10 mouse cellular contexts compared by ENCODE assay signal in genomic region chr2:155482021-155482420, GRCm38 (mm10). TPM values are rescaled to one million over a fixed set of nuclear protein-coding genes. Genes with fewer than 3 reads are reported as not detected.
DNase-seq lines count a peak whose midpoint lies in the region; ATAC-seq and TF ChIP-seq lines count a peak whose summit lies in the region.
"Had no signal": no experiment of that assay in that cellular context is flagged by ENCODE, and none has a peak within 500 bp of the region (broad histone marks: within the 10 kb centered on the region; RNA-seq: fewer than 3 reads in every experiment).

No protein-coding gene starts in this region.

- no peak overlapping the region for H3K9ac ChIP-seq in liver, embryonic 12.5 days
- no peak overlapping the region for H3K9ac ChIP-seq in limb, embryonic 14.5 days (ENCODE audit: low read depth, low read length, severe bottlenecking)
- H3K9ac ChIP-seq: heart, embryonic 13.5 days; neural tube, embryonic 13.5 days had no signal

- H3K9me3 ChIP-seq in liver, embryonic 12.5 days (replicated peaks), result no peaks in the 10 kb centered on the region
- H3K9me3 ChIP-seq in limb, embryonic 14.5 days (ENCODE audit: control insufficient read depth, low read length), result no peaks in the 10 kb centered on the region

- H3K4me1 ChIP-seq in liver, embryonic 12.5 days, result no peaks in the 10 kb centered on the region
- no peaks in the 10 kb centered on the region for H3K4me1 ChIP-seq in limb, embryonic 14.5 days (ENCODE audit: control insufficient read depth, insufficient read depth, low read length)
- H3K4me1 ChIP-seq: heart, embryonic 13.5 days; neural tube, embryonic 13.5 days had no signal

- TF ChIP-seq POLR2A in limb, embryonic 14.5 days (IDR thresholded peaks at IDR 0.05; ENCODE audit: borderline replicate concordance, extremely low read depth, insufficient read depth, insufficient read length), result no peak

- no peak overlapping the region for H3K4me2 ChIP-seq in liver, embryonic 12.5 days
- H3K4me2 ChIP-seq in limb, embryonic 14.5 days (replicated peaks; ENCODE audit: low read depth, low read length, severe bottlenecking), result no peak overlapping the region
- H3K4me2 ChIP-seq: heart, embryonic 13.5 days; neural tube, embryonic 13.5 days had no signal

- DNase-seq in cerebellum, adult 11 months, result peak; percentile 43
- DNase-seq in cerebellum, adult 11-12 months, result no peak
- peak; percentile 81 for DNase-seq in liver
- DNase-seq in adrenal gland, postnatal 36 days, result peak; percentile 71 to 81
- peak; percentile 70 for DNase-seq in limb, embryonic 14.5 days (ENCODE audit: low spot score)
- DNase-seq in retina, embryonic 14.5 days (ENCODE audit: low spot score), result peak; percentile 83

- ATAC-seq in liver, embryonic 12.5 days, result no peak
- peak; percentile 60; the same call in 1 of the 2 replicates for ATAC-seq in erythroid progenitor cell, adult 5-6 weeks (replicated peaks; ENCODE audit: low FRiP score, poor library complexity, severe bottlenecking)
- no peak for ATAC-seq in limb, embryonic 14.5 days (ENCODE audit: low FRiP score, low read depth)

- WGBS in liver, embryonic 12.5 days (ENCODE audit: insufficient replicate concordance), result 35% methylated on average over 3 of the region's 3 CpGs
- 42% methylated on average over 3 of the region's 3 CpGs for WGBS in limb, embryonic 14.5 days

- H3K4me3 ChIP-seq in liver, embryonic 12.5 days, result no peak overlapping the region
- H3K4me3 ChIP-seq in limb, embryonic 14.5 days (replicated peaks; ENCODE audit: low read length), result no peak overlapping the region
- H3K4me3 ChIP-seq: heart, embryonic 13.5 days; neural tube, embryonic 13.5 days had no signal

- H3K36me3 ChIP-seq in liver, embryonic 12.5 days, result no peaks in the 10 kb centered on the region
- no peaks in the 10 kb centered on the region for H3K36me3 ChIP-seq in limb, embryonic 14.5 days (ENCODE audit: control insufficient read depth, insufficient read depth, low read length)
- H3K36me3 ChIP-seq: heart, embryonic 13.5 days; neural tube, embryonic 13.5 days had no signal

- H3K27me3 ChIP-seq in liver, embryonic 12.5 days (replicated peaks), result no peaks in the 10 kb centered on the region
- H3K27me3 ChIP-seq in limb, embryonic 14.5 days (ENCODE audit: control insufficient read depth, insufficient read depth, low read length), result no peaks in the 10 kb centered on the region
- H3K27me3 ChIP-seq: heart, embryonic 13.5 days; neural tube, embryonic 13.5 days had no signal

- H3K27ac ChIP-seq in liver, embryonic 12.5 days, result no peak overlapping the region
- no peak overlapping the region for H3K27ac ChIP-seq in limb, embryonic 14.5 days (replicated peaks; ENCODE audit: low read depth, low read length)
- H3K27ac ChIP-seq: heart, embryonic 13.5 days; neural tube, embryonic 13.5 days had no signal

RNA-seq across cellular contexts. Expression of gene Ncoa6, which starts 8.3 kb away (rescaled TPM):
- polyA plus RNA-seq in liver, embryonic 12.5 days (2016; fragmentation: Nextera tagmentation; extraction: Ambion mirVana), result 9.2 and 10.4 TPM in 2 replicates
- total RNA-seq in adrenal gland, postnatal 36 days (2021), result 10 to 100 TPM; 40.1 to 41.2 TPM
- 55.1 and 66.7 TPM in 2 replicates for total RNA-seq in erythroid progenitor cell, adult 5-6 weeks (2015; ENCODE audit: low replicate concordance)
- total RNA-seq in erythroid progenitor cell, adult 5-6 weeks (2017; ENCODE audit: low replicate concordance), result 19.4 and 24.4 TPM in 2 replicates
- 45.4 and 54.2 TPM in 2 replicates for polyA plus RNA-seq in limb, embryonic 14.5 days (2012; rRNA removed)
- 26.9 and 31.1 TPM in 2 replicates for polyA plus RNA-seq in limb, embryonic 14.5 days (2014; fragmentation: Nextera tagmentation; extraction: Ambion mirVana)

RNA-seq across cellular contexts. Expression of gene Acss2, which starts 35.7 kb away (rescaled TPM):
- 25.1 and 27.1 TPM in 2 replicates for polyA plus RNA-seq in liver, embryonic 12.5 days (2016; fragmentation: Nextera tagmentation; extraction: Ambion mirVana)
- 100 to 1,000 TPM in 1 of 2 experiments, 10 to 100 TPM in 1; 80.9 to 128 TPM for total RNA-seq in adrenal gland, postnatal 36 days (2021)
- 3.2 and 6.3 TPM in 2 replicates for total RNA-seq in erythroid progenitor cell, adult 5-6 weeks (2015; ENCODE audit: low replicate concordance)
- total RNA-seq in erythroid progenitor cell, adult 5-6 weeks (2017; ENCODE audit: low replicate concordance), result 7.7 and 9.2 TPM in 2 replicates
- polyA plus RNA-seq in limb, embryonic 14.5 days (2012; rRNA removed), result 13.3 and 14.8 TPM in 2 replicates
- 15.0 and 15.8 TPM in 2 replicates for polyA plus RNA-seq in limb, embryonic 14.5 days (2014; fragmentation: Nextera tagmentation; extraction: Ambion mirVana)

RNA-seq across cellular contexts. Expression of gene Ggt7, which starts 36.0 kb away (rescaled TPM):
- 0.54 and 0.86 TPM in 2 replicates for polyA plus RNA-seq in liver, embryonic 12.5 days (2016; fragmentation: Nextera tagmentation; extraction: Ambion mirVana)
- 1 to 10 TPM; 2.3 to 5.1 TPM for total RNA-seq in adrenal gland, postnatal 36 days (2021)
- not detected in 2 replicates for total RNA-seq in erythroid progenitor cell, adult 5-6 weeks (2015; ENCODE audit: low replicate concordance)
- total RNA-seq in erythroid progenitor cell, adult 5-6 weeks (2017; ENCODE audit: low replicate concordance), result not detected in 2 replicates
- polyA plus RNA-seq in limb, embryonic 14.5 days (2012; rRNA removed), result 18.0 and 32.5 TPM in 2 replicates
- 3.7 and 4.4 TPM in 2 replicates for polyA plus RNA-seq in limb, embryonic 14.5 days (2014; fragmentation: Nextera tagmentation; extraction: Ambion mirVana)

Comparison
In these comparisons a context has a peak if more than half of its experiments do, and no peak if none do; other contexts are left out.
1. RNA of gene Acss2, which starts 35.7 kb away (total RNA-seq): 80.9 to 128 TPM in adrenal gland, postnatal 36 days; 3.2 to 9.2 TPM in erythroid progenitor cell, adult 5-6 weeks; every median in the first group is over 4 times any median in the second.